Mouse (Mus musculus) WW6 (cell line): ENCODE results near the gene Nme8.

ENCODE experiments used
- DNase-seq: peaks from one replicate; pipeline ENCODE4 v3.0.0-alpha.2; 2013; ENCODE audit warnings: low read depth, low spot score

Gene Nme8

GRCm38 (mm10) chr13:19640203-19640851 lies 57.3 kb downstream of the Nme8 start:
- no peak for DNase-seq

- DNase-seq, result peak; percentile 14
These were observed 61.5 kb downstream of the Nme8 start for GRCm38 (mm10) chr13:19636131-19636530.

GRCm38 (mm10) chr13:19630768-19631709 lies 66.6 kb downstream of the Nme8 start:
- peak; percentile 9 for DNase-seq

GRCm38 (mm10) chr13:19626473-19626872 lies 71.1 kb downstream of the Nme8 start:
- DNase-seq, result no peak

GRCm38 (mm10) chr13:19624632-19625320 lies 72.8 kb downstream of the Nme8 start:
- DNase-seq, result no peak

- DNase-seq, result peak; percentile 33
These were observed 74.2 kb downstream of the Nme8 start for GRCm38 (mm10) chr13:19623228-19623905.

GRCm38 (mm10) chr13:19622573-19623227 lies 74.9 kb downstream of the Nme8 start, which contains the start of gene Sfrp4:
Gene Sfrp4, plus strand, starts transcription at chr13:19623104.
- DNase-seq, result peak; percentile 29

GRCm38 (mm10) chr13:19619216-19619927 lies 78.2 kb downstream of the Nme8 start, which contains the start of gene Epdr1:
Gene Epdr1, minus strand, starts transcription at chr13:19619927.
- DNase-seq, result peak; percentile 38

- no peak for DNase-seq
These were observed 78.8 kb downstream of the Nme8 start for GRCm38 (mm10) chr13:19618841-19619215.

- DNase-seq, result no peak
These were observed 79.5 kb downstream of the Nme8 start for GRCm38 (mm10) chr13:19618081-19618480.

GRCm38 (mm10) chr13:19614311-19614710 lies 83.3 kb downstream of the Nme8 start:
- DNase-seq, result no peak

- DNase-seq, result no peak
These were observed 84.2 kb downstream of the Nme8 start for GRCm38 (mm10) chr13:19613426-19613825.

GRCm38 (mm10) chr13:19612963-19613362 lies 84.6 kb downstream of the Nme8 start:
- DNase-seq, result no peak

GRCm38 (mm10) chr13:19612348-19612747 lies 85.2 kb downstream of the Nme8 start:
- peak; percentile 7 for DNase-seq

GRCm38 (mm10) chr13:19608120-19608519 lies 89.5 kb downstream of the Nme8 start:
- DNase-seq, result no peak

- DNase-seq, result no peak
These were observed 92.7 kb downstream of the Nme8 start for GRCm38 (mm10) chr13:19604916-19605315.

- no peak for DNase-seq
These were observed 93.9 kb downstream of the Nme8 start for GRCm38 (mm10) chr13:19603719-19604118.

GRCm38 (mm10) chr13:19602531-19602930 lies 95.1 kb downstream of the Nme8 start:
- no peak for DNase-seq

GRCm38 (mm10) chr13:19599242-19599641 lies 98.4 kb downstream of the Nme8 start:
- no peak for DNase-seq

GRCm38 (mm10) chr13:19595141-19595540 lies 102.5 kb downstream of the Nme8 start:
- DNase-seq, result no peak
